Mouse (Mus musculus) cerebellum, postnatal 4 days (tissue): ENCODE results near the gene 1700020N01Rik.
A peak's percentile ranks its signal among the peaks of the same experiment; 100 is the strongest.

Experiments
- DNase-seq, 2 experiments: peaks; one replicate each; pipeline ENCODE4 v3.0.0; 2022; ENCODE audit warnings: low spot score in 2 of 2, mixed read lengths in 1 of 2

1700020N01Rik gene

DNA sequence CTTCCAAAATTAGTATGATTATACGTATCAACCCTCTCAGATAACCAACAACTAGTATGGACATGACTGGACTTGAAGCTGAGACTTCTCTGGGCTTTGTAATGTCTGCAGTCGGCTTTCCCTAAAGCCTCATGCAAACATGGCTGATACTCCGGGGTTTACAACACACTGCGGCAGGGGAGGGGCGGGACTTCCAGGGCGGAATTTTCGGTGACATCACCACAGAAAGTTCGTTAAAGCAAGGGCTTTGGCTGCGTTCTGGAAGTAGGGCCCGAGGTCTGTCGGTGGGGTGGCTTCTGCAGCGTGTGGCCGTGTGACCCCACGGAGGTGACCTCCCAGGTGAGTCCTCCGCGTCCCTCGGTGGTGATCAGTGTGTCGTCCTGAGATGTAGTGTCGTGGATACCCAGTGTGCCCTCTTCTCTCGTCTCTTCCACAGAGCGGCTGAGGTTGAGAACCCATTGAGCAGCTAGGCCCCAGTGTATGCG is at the start of gene 1700020N01Rik:
Gene 1700020N01Rik, plus strand, starts transcription at position 250 of the 485 bp plus-strand sequence.
- DNase-seq, result no peak

DNA sequence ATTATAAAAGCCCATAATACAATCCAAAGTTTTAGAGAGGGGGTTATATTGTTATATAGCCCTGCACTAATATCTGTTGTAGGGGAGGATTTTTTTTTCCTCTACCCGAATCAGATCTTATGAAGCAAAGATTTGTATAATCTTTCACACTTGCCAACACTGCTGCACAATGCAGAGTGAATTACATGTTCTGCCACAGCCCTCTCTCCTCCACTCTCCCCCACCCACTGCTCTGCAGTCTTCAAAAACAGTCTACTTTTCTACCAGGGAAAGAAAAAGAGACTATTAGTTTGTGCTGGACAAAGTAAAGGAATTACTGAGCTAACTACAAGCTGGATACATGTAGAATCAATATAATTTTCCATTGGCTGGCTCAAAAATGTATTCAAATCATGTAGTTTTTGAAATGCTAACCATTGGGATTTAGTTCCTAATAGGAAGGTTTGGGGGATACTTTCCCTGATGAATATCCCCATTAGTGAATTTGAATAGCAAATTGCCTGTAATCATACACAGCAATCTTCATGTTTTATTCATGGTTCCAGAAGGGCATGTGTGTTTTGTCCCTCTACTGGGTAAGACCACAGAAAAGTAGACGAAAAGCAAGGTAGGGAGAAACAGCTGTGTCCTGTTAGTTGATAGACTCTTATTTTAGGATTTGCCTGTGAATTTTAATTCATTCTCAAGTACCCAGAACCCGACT is 49.2 kb upstream of the 1700020N01Rik start:
- no peak for DNase-seq

DNA sequence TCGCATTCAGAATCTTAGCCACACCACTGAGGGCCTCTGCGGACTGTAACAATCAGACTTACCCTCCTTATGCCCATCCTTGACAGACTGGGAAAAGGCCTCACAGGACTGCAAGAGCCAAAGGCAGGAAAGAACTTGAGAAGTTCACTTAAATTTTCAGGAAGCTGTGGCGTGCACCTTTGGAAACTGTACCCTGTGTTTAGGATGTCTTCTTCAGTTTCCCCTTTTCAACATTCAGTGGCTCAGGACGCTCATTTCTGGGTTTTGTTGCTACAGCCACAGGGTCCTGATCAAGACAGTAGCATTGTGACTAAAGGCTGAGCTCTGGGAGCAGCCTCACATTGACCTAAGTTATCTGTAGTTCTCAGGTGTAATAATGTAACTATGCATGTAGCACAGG is 48.2 kb upstream of the 1700020N01Rik start:
- DNase-seq, result no peak

DNA sequence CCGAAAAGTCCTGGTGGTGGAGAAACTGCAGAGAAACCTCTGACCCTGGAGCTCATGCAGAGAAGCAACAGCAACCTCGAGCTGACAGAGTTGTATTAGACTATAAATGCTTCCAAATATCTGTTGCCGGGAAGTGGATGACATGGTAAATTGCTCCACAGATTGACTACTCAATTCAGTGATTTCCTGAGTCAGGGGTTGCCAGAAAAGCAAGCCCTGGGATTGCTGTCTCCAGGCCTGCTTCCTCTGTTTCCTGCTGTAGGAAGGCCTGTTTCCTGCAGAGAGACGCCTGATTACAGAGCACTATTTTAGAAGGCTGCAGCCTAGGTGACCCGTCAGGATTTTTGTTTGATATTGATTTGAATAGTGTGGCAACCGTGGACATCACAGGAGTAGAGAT is 47.5 kb upstream of the 1700020N01Rik start:
- no peak for DNase-seq

DNA sequence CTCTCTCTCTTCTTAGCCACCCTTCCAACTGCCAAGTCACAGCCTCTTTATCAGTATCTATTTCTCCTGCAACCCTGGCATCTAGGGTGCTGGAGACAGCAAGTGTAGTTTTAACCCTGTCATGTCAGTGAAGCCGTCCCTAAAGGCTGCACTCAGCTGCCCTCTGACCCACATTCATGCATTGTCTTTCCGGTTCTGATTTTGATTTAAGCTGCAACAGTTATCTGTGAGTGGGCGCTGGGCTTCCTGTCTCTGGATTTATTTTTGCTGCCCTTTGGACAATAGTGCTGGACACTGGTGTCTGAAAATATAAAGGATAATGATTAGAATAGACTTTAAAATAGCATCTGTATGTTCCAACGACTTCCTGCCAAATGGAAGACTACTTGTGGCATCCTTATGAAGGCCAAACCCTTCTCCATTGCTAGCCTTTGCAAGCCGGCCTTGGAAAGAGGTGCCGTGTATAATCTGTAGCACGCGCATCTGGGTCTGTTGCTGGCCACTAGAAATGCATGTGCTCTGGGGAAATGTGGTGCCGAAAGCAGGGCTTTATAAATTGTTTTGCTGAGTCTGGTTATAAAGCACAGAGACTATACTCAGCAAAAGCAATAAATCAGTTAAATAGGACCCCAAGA is 44.0 kb upstream of the 1700020N01Rik start:
- no peak for DNase-seq

DNA sequence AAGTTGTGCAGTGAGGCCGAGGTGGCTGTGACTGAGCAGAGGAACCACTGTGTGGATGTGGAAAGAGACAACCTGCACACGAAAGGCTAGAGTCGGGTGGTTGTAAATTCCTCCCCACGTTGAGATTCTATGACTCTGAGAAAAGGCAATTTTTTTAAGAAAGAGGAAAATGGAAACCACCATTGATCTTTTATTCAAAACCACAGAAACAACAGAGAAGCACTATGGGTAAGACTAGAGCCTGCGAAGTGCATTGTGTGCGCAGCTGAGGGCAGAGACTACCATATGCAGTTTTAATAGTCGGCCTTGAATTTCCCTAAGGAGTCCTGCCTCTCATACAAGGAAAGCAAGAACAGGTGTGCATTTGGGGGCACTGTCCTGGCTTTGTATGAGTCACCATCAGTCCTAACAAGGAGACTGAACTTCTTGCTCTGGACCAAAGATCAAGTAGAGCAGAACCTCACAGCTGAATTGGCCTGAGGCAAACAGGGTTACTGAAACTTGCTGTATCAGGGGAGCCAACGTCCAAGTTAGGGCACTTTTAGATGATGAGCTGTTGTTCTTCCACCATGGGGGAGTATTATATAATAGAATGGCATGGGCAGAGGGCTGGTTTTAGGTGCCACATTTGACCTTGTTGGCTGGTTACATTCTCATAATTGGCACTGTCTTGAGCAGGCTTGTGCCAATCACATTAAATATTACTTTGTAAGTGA is 39.8 kb upstream of the 1700020N01Rik start:
- no peak for DNase-seq

DNA sequence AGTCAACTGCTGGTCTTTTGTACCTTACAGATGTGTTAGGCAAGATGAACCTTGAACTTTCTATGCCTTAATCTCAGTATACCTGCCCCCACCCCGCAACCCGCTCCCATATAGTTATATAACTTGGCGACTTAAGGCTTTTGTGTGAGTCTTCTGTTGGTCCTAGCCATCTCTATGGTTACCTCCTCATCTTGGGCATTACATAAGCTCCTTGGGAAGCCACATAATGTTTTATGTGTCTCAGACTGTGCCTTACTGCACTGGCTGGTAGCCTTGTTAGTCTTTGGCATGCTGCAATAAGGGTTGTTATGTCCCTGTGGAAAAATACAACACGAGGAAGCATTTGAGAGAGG is 39.3 kb upstream of the 1700020N01Rik start:
- no peak for DNase-seq

DNA sequence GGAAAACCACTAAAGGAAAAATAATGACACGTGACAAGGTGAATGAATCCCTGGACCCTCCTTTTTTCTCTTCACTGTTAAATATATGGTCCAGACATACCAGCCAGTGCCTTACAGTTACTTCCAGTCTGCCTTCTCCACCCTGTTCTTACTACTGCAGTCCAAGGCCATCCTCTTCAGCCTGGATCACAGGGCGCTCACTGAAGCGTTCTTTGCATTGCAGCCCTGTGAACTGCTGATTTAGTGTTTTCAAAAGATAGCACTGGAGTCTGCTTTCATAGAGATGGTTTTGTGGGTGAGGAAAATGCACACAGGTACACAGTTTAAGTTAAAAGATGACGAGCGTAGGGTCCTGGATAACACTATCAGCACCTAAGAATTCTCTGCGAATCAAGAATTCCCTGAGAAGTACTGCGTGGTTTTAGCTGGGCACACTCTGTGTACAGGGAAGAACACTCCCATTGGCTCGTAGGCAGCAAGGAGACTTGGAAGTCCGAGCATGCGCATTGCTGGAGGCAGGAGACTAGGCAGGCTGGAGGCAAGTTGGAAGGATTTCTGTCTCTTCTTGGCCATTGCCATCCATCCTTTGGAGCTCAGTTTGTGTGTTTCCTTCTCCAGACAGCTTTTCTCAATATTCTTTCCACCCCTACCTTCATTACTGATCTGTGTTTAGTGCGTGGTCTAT is 37.9 kb upstream of the 1700020N01Rik start:
- DNase-seq, result no peak

DNA sequence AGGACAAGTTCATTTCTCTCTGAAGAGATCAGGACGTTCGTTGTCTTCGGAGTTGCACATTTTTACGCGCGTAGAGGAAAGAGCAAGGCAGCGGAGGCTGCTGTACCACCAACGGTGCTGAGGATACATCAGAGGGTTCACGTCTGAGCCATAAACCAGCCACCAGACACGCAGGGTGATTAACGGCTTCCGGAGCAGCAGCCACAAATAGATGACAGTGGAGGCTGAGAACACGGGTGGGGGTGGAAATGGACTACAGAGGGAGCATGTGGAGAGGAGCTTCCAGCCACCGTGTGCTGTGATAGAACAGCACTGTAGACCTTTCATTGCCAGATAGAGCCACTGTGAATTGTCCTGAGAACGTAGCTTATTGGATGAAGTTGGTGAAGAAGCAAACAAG is 33.2 kb upstream of the 1700020N01Rik start:
- no peak for DNase-seq

DNA sequence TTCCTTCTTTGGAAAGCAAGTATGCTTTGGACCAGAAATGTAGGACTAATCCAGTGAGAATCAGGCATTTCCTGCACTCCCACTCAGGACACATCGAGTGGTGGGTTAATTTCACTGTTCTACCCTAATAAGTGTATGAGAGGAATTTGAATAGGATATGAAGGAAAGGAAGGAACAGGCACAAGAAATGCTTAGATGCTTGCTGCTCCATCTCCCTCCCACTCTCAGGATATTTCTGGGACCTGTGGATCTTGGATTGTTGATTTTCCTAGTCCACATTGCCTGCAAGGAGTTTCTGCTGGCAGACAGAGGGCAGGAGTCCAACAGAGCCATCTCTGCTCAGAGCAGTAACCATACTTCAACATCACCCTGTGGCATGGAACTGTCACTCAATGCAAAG is 31.8 kb upstream of the 1700020N01Rik start:
- DNase-seq, result no peak

DNA sequence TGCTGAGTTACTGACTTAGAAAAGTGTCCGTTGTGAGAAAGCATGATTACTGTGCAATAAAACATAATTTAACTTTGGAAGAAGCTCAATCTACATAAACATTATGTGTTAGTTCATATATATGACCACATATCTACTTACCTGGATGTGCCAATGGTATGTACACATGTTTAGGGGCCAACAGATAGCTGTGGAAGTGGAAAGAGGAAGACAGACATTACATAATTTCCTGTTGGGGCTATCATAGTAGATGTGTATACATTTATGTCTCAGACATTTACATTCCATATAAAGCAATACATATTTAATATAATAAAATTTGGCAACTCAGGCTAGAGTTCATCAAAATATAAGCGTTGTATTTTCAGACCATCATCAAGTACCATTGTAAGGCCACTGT is 29.5 kb upstream of the 1700020N01Rik start:
- no peak for DNase-seq

DNA sequence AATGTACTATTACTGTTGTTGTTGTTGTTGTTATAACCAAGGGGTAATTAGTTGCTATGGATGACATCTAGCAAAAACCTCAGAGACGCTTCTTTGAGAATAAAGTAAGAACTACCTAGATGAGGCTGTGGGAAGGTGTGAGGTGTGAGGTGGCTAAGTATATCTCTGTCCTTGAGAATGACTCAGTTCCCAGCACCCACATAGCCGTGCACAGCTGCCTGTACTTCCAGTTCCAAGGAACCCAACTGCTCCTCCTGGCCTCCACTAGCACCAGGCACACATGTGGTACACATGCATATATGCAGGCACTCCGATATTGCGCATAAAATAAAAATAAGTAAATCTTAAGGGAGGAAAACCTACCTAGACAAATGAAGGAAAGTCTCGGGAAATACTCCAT is 28.8 kb upstream of the 1700020N01Rik start:
- DNase-seq, result no peak

DNA sequence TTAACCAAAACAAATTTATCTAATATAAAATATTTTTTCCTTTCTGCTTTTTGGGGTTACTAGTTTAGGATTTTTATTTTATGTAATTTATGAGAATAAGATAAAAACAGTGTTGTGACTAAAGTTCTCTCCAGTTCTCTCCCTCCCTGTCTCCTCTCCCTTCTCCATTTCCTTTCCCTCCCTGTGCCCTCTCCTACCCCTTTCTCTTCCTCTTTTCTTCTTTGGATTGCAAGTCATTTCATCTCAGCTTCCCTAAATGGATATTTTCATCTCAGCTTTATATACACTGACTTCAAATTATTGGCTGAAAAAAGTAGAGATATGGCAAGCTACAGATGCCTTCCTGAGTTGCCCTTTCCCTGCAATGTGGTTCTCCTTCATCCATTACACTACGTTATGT is 26.9 kb upstream of the 1700020N01Rik start:
- no peak for DNase-seq

DNA sequence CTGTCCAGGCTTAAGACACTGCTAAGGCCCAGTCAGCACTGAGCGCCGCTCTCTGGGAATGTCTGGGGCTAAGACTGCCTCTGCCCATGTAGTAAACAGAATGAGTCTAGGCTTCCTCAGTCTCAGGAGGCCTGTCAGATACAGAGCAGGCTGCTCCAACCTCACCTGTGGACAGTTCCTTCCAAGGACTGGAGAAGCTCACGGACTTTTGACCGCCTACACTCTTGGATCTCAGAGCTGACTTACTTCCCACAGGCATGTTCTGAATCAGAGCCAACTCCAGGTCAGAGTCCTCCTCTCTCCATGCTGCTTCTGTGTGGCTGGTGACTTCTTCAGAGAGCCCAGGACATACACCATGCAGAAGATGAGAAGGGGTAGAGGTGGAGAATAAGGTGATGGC is 21.3 kb upstream of the 1700020N01Rik start:
- DNase-seq, result no peak

DNA sequence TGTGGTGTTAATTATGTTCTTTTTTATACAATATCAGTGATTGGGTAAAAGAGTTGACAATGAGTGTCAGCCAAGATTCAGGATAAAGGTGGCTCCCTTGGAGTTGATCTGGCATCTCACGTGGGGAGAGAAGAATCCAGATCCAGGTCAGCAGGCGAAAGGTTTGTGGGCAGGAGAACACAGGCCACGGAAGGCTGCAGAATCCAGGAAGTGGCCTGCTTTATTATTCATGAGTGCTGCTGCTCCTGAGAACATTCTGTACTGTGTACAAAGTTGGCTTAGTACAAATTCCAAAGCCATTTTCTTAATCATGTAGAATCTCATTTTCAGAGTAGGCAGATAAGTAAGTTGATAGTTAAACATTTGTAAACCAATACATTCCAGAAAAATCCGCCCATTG is 19.2 kb upstream of the 1700020N01Rik start:
- DNase-seq, result no peak

DNA sequence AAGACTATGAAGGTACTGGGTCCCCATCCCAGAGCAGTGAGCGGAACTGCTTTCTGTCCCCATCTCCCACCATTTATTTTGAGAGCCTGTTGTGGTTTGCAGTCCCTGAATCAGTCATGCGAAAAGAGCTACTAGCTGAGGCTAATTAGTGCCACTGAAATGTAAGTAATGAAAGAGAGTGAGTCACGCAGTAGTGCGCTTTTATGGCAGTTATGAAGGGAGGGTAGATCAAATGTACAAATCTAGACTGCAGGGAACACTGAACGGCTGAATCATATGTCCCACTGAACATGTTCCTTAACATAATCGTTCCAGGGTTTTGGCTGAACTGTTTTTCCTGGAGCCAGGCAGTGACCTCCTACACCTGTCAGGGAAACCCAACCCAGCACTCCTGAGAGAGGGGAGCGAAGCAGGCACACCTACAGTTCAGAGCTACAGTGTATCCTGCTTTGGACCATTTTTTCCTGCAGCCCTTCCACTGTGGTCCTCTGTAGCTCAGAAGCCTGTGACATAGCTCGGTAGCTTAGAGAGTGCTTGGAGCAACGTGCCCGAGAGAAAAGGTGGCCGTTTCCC is 17.1 kb upstream of the 1700020N01Rik start:
- DNase-seq, result no peak

DNA sequence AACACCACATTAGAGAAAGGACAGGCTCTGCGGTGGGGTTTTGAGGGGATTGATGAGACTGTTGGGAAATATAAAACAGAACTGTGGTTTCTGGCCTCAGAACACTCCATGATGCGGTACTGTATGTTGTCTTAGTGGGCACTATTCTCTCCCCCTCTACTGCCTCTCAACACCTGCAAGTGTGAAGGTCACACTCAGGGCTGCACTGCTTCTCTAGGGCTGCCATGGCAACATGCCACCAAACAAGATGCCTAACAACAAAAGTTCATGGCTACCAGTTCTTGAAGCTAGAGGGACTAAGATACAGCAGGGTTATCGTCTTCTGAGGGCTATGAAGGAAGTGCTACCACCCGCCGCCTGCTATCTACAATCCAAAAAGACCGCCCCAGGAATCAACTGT is 15.1 kb upstream of the 1700020N01Rik start:
- DNase-seq, result no peak

DNA sequence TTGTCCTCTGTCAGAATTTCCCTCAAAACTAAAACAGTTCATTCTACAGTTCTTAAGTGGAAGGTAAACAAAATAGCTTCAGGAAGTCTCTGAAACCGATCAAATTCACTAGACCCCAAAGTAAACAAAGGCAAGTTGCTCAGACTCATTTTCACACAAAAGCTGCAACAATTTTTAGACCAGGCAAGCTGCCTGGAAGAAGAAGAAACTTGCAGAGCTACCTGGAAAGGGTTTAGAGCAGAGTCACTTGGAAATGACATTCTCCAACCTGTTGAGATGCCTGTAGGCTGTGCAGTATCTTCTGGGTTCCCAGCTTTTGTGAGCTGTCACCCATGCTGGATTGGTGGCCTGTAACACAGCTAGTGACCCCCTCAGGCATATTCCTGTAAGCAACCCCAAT is 11.4 kb upstream of the 1700020N01Rik start:
- DNase-seq, result no peak

DNA sequence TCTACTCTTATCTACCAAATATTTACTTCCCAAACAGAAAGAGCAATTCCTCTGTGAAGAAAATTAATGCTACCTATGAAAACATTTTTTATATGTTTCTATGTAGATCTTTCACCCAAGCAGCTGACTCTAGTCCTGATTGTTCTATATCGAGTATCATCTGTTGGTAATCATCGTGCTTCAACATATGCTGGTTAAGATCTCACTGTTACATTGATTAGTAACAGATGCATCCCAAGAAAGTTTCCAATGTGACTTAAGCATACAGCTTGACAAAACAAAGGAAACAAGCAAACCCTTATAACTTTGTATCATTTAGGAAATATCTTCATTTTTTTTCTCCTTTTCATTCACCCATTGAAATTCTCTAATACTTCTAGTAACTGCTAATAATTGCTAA is 5.9 kb upstream of the 1700020N01Rik start:
- DNase-seq, result no peak

DNA sequence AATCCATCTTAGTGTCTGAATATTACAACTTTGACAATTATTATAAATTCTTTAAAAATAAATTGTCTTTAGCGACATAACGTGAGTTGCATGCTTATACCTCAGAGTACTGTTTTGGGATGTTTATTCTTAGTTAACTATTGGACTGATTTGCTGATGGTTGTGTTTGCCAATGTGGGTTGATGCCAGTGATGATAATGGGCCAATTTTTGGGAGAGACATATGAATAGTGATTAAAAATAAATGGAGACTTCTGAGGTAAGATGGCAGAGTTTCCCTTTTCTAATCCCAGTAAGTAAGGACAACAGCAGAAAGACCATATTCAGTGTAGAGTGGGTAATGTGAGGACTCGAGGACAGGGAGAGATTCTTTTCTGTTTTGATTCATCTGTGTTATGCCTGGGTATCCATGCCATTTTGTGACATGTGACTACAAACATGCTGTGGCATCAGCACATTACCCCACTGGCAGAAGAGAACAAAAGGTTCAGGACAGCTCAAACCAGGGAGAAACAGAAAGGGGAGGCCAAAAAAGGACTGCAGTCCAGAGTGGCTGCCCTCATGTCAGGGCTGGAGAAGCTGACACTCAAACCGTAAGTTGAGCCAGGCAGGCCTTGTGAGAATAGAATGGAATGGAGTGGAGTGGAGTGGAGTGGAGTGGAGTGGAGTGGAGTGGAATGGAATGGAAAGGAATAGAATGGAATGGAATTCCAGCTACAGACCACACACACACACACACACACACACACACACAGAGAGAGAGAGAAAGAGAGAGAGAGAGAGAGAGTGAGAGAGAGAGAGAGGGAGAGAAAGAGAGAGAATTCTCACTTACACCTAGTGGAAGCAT is 4.7 kb upstream of the 1700020N01Rik start:
- DNase-seq, result no peak

DNA sequence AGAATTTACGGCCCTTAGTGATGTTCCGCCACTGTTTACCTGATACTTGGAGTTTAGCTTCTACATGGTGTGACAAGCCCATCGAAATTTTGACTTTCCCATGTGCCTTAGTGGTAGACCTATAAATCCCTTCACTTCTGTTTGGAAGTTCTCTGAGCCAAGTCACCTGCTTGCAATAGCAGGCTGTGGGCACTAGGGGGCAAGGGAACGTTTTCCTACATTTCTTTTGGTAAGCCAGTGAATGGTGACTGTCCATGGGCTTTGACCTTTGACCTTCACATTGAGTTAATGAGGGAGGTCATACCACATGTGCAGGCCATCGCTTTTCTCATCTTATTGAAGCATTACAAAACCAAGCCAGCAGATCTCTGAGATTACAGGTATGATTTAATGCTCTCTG is 8.0 kb downstream of the 1700020N01Rik start:
- peak in 1 of 2 experiments; percentile 43 for DNase-seq
